Mouse (Mus musculus) ES-E14 (cell line): ENCODE results near the gene Xrcc1. TPM values are rescaled to one million over a fixed set of nuclear protein-coding genes. Genes with fewer than 3 reads are reported as not detected.

Experiments used
- DNase-seq: peaks from one replicate; pipeline ENCODE4 v3.0.0-alpha.2; 2013; ENCODE audit warnings: low read depth, low spot score
- H3K27ac ChIP-seq: 2 replicates; pipeline ENCODE4 v1.5.1; 2012; ENCODE audit warnings: low read depth, mild to moderate bottlenecking, low read length, moderate library complexity, mixed read lengths; ENCODE audit not compliant: poor library complexity, insufficient read depth, severe bottlenecking
- H3K36me3 ChIP-seq: 2 replicates; pipeline ENCODE4 v1.6.1; 2012; ENCODE audit warnings: mild to moderate bottlenecking, low read length, moderate library complexity, mixed read lengths; ENCODE audit not compliant: control insufficient read depth, poor library complexity, insufficient read depth, severe bottlenecking
- H3K4me1 ChIP-seq, 2 experiments: fragments of 150-350 bp in 1 of 2; sonication (generic) in 1 of 2; 2 replicates each; pipeline ENCODE4 v1.6.1; 2012; ENCODE audit warnings: low read length in 2 of 2, mild to moderate bottlenecking in 1 of 2, mixed read lengths in 1 of 2; ENCODE audit not compliant: control insufficient read depth in 2 of 2, insufficient read depth in 2 of 2, poor library complexity in 1 of 2
- H3K4me3 ChIP-seq, 2 experiments: fragments of 150-350 bp in 1 of 2; sonication (generic) in 1 of 2; 2 replicates each; pipeline ENCODE4 v1.5.1; 2012; ENCODE audit warnings: low read length in 2 of 2, low read depth in 1 of 2, mild to moderate bottlenecking in 1 of 2, mixed read lengths in 1 of 2; ENCODE audit not compliant: insufficient read depth in 1 of 2, poor library complexity in 1 of 2, severe bottlenecking in 1 of 2
- H3K9ac ChIP-seq: 2 replicates; pipeline ENCODE4 v1.6.1; 2012; ENCODE audit warnings: low read depth, mild to moderate bottlenecking, low read length, mixed read lengths; ENCODE audit not compliant: poor library complexity, insufficient read depth, severe bottlenecking
- H3K9me3 ChIP-seq: fragments of 150-350 bp; sonication (generic); 2 replicates; pipeline ENCODE4 v1.6.1; 2012; ENCODE audit warnings: low read depth, mild to moderate bottlenecking, low read length; ENCODE audit not compliant: control insufficient read depth, insufficient read depth
- CHD2 ChIP-seq: IDR thresholded peaks from 2 replicates; pipeline ENCODE4 v1.6.1; 2014; ENCODE audit warnings: mild to moderate bottlenecking, low read depth, low read length, inconsistent platforms
- HCFC1 ChIP-seq: IDR thresholded peaks from 2 replicates; pipeline ENCODE4 v1.6.1; 2012; ENCODE audit warnings: low read length, inconsistent platforms, borderline replicate concordance; ENCODE audit not compliant: insufficient read depth
- MAFK ChIP-seq: IDR thresholded peaks from 2 replicates; pipeline ENCODE4 v1.6.1; 2014; ENCODE audit warnings: mild to moderate bottlenecking, low read depth, low read length, inconsistent platforms; ENCODE audit not compliant: insufficient read depth
- ZC3H11A ChIP-seq: IDR thresholded peaks from 2 replicates; pipeline ENCODE4 v1.6.1; 2012; ENCODE audit warnings: low read depth, mild to moderate bottlenecking, inconsistent platforms, low read length, borderline replicate concordance
- ZNF384 ChIP-seq: IDR thresholded peaks from 2 replicates; pipeline ENCODE4 v1.6.1; 2012; ENCODE audit warnings: low read depth, low read length, inconsistent platforms
- in situ Hi-C, 2 experiments: fragments of 600-800 bp; cut with MboI; formaldehyde crosslinking; loops; one replicate each; pipeline ENCODE4 v1.15.1; 2025; ENCODE audit warnings: low sequenced_read_pairs in 2 of 2, inconsistent platforms in 1 of 2; ENCODE audit not compliant: unreplicated experiment in 2 of 2
- total RNA-seq: library from RNA; depleted of rRNA; stranded (reverse); fragments of 300-350 nt; gene quantifications from 2 replicates; pipeline ENCODE4 v1.2.3, GENCODE M21; 2012

Gene Xrcc1
- total RNA-seq, 1 experiment, result 69.7 TPM

GRCm38 (mm10) chr7:24563191-24563836 lies 17.2 kb downstream of the Xrcc1 start:
- no peak overlapping the region for H3K27ac ChIP-seq
- no peaks in the 10 kb centered on the region for H3K9me3 ChIP-seq
- peaks cover 0 to 12% of the 10 kb centered on the region in 2 experiments; a peak in 1 of 4 replicates for H3K4me1 ChIP-seq
- H3K9ac ChIP-seq, result no peak overlapping the region
- in situ Hi-C loops, result no loop called here
- no peak overlapping the region for H3K4me3 ChIP-seq
- TF ChIP-seq ZC3H11A (no peak), MAFK (no peak), CHD2 (no peak), HCFC1 (no peak), ZNF384 (no peak)
- DNase-seq, result no peak
- H3K36me3 ChIP-seq, result peaks cover 43% of the 10 kb centered on the region

- peaks cover 45% of the 10 kb centered on the region for H3K36me3 ChIP-seq
- H3K27ac ChIP-seq, result no peak overlapping the region
- no peak overlapping the region for H3K9ac ChIP-seq
- DNase-seq, result no peak
- in situ Hi-C loops, result no loop called here
- H3K4me3 ChIP-seq, result no peak overlapping the region
- TF ChIP-seq ZC3H11A, result no peak
- TF ChIP-seq MAFK, result no peak
- TF ChIP-seq ZNF384, result no peak
- TF ChIP-seq CHD2, result no peak
- TF ChIP-seq HCFC1, result no peak
- H3K4me1 ChIP-seq, result peaks cover 0 to 12% of the 10 kb centered on the region in 2 experiments; a peak in 1 of 4 replicates
- no peaks in the 10 kb centered on the region for H3K9me3 ChIP-seq
Measured at GRCm38 (mm10) chr7:24563837-24564206, 17.7 kb downstream of the Xrcc1 start.

- TF ChIP-seq ZC3H11A (no peak), ZNF384 (no peak), CHD2 (no peak), MAFK (no peak), HCFC1 (no peak)
Measured at GRCm38 (mm10) chr7:24564607-24565265, 18.6 kb downstream of the Xrcc1 start.

GRCm38 (mm10) chr7:24565627-24566026 lies 19.5 kb downstream of the Xrcc1 start:
- H3K27ac ChIP-seq, result no peak overlapping the region
- no peak for DNase-seq
- no peak for TF ChIP-seq MAFK
- no peak for TF ChIP-seq HCFC1
- TF ChIP-seq ZNF384, result no peak
- TF ChIP-seq ZC3H11A, result no peak
- no peak for TF ChIP-seq CHD2
- H3K36me3 ChIP-seq, result peaks cover 41% of the 10 kb centered on the region
- no peak overlapping the region for H3K9ac ChIP-seq
- in situ Hi-C loops, result no loop called here
- no peaks in the 10 kb centered on the region for H3K9me3 ChIP-seq
- H3K4me3 ChIP-seq, result no peak overlapping the region
- H3K4me1 ChIP-seq, result peaks cover 0 to 11% of the 10 kb centered on the region in 2 experiments; a peak in 1 of 4 replicates

More at GRCm38 (mm10) chr7:24564607-24565265, 18.6 kb downstream of the Xrcc1 start:
- Histone ChIP-seq H3K27ac (no peak overlapping the region), H3K9me3 (no peaks in the 10 kb centered on the region), H3K36me3 (peaks cover 42% of the 10 kb centered on the region), H3K4me1 (peaks cover 0 to 12% of the 10 kb centered on the region in 2 experiments; a peak in 1 of 4 replicates), H3K4me3 (no peak overlapping the region), H3K9ac (no peak overlapping the region)
- in situ Hi-C loops, result no loop called here
- no peak for DNase-seq
